Comparison of ENCODE assay signal across 8 mouse cellular contexts in genomic region chr8:44696066-44696853, GRCm38 (mm10).
DNase-seq lines count a peak whose midpoint lies in the region; ATAC-seq and TF ChIP-seq lines count a peak whose summit lies in the region.

No protein-coding gene starts in this region.

- H3K9ac ChIP-seq in neural tube, embryonic 12.5 days = no peak overlapping the region
- no peak overlapping the region for H3K9ac ChIP-seq in forebrain, embryonic 13.5 days
- no peak overlapping the region for H3K9ac ChIP-seq in hindbrain, embryonic 11.5 days (ENCODE audit: low read depth, low read length)
- H3K9ac ChIP-seq in lung, embryonic 14.5 days = no peak overlapping the region
- no peak overlapping the region for H3K9ac ChIP-seq in stomach, postnatal 0 days (ENCODE audit: low read length)

- H3K36me3 ChIP-seq in neural tube, embryonic 12.5 days = no peaks in the 10 kb centered on the region
- no peaks in the 10 kb centered on the region for H3K36me3 ChIP-seq in forebrain, embryonic 13.5 days (ENCODE audit: poor library complexity, severe bottlenecking)
- H3K36me3 ChIP-seq in hindbrain, embryonic 11.5 days (ENCODE audit: control insufficient read depth, insufficient read depth, low read length) = no peaks in the 10 kb centered on the region
- H3K36me3 ChIP-seq in lung, embryonic 14.5 days (ENCODE audit: insufficient read depth) = no peaks in the 10 kb centered on the region
- H3K36me3 ChIP-seq in stomach, postnatal 0 days (ENCODE audit: control insufficient read depth, insufficient read depth, low read length) = no peaks in the 10 kb centered on the region

- 41% methylated on average over 9 of the region's 9 CpGs for WGBS in neural tube, embryonic 12.5 days
- 23% methylated on average over 9 of the region's 9 CpGs for WGBS in forebrain, embryonic 13.5 days
- WGBS in hindbrain, embryonic 11.5 days = 47% methylated on average over 9 of the region's 9 CpGs
- WGBS in lung, embryonic 14.5 days = 24% methylated on average over 9 of the region's 9 CpGs
- WGBS in stomach, postnatal 0 days = 27% methylated on average over 9 of the region's 9 CpGs

- no peaks in the 10 kb centered on the region for H3K9me3 ChIP-seq in neural tube, embryonic 12.5 days
- H3K9me3 ChIP-seq in forebrain, embryonic 13.5 days (replicated peaks) = no peaks in the 10 kb centered on the region
- no peaks in the 10 kb centered on the region for H3K9me3 ChIP-seq in hindbrain, embryonic 11.5 days (ENCODE audit: control insufficient read depth, low read length)
- no peaks in the 10 kb centered on the region for H3K9me3 ChIP-seq in lung, embryonic 14.5 days (ENCODE audit: low read depth, low read length)
- no peaks in the 10 kb centered on the region for H3K9me3 ChIP-seq in stomach, postnatal 0 days (ENCODE audit: control insufficient read depth, low read length)

- no peak overlapping the region for H3K27ac ChIP-seq in neural tube, embryonic 12.5 days
- peak overlapping the region; percentile 63 for H3K27ac ChIP-seq in forebrain, embryonic 13.5 days
- H3K27ac ChIP-seq in hindbrain, embryonic 11.5 days (ENCODE audit: low read depth, low read length) = no peak overlapping the region
- no peak overlapping the region for H3K27ac ChIP-seq in lung, embryonic 14.5 days (ENCODE audit: low read depth)
- H3K27ac ChIP-seq in stomach, postnatal 0 days (replicated peaks) = no peak overlapping the region

- no peak overlapping the region for H3K4me2 ChIP-seq in neural tube, embryonic 12.5 days (replicated peaks)
- H3K4me2 ChIP-seq in forebrain, embryonic 13.5 days = peak overlapping the region; percentile 24
- no peak overlapping the region for H3K4me2 ChIP-seq in hindbrain, embryonic 11.5 days (replicated peaks; ENCODE audit: low read depth, low read length)
- no peak overlapping the region for H3K4me2 ChIP-seq in lung, embryonic 14.5 days
- H3K4me2 ChIP-seq in stomach, postnatal 0 days (replicated peaks; ENCODE audit: low read depth) = no peak overlapping the region

- H3K4me3 ChIP-seq in neural tube, embryonic 12.5 days = no peak overlapping the region
- no peak overlapping the region for H3K4me3 ChIP-seq in forebrain, embryonic 13.5 days
- no peak overlapping the region for H3K4me3 ChIP-seq in hindbrain, embryonic 11.5 days (ENCODE audit: low read depth, low read length)
- H3K4me3 ChIP-seq in lung, embryonic 14.5 days (ENCODE audit: low read depth, low read length) = no peak overlapping the region
- no peak overlapping the region for H3K4me3 ChIP-seq in stomach, postnatal 0 days (ENCODE audit: low read depth, low read length)

- no peak for TF ChIP-seq CTCF in lung, embryonic 14.5 days (IDR thresholded peaks at IDR 0.05; ENCODE audit: low read depth)
- no peak for TF ChIP-seq CTCF in stomach, postnatal 0 days (IDR thresholded peaks at IDR 0.05; ENCODE audit: low read depth)

- ATAC-seq in neural tube, embryonic 12.5 days (ENCODE audit: low FRiP score, low read depth) = peak; percentile 75
- peak; percentile 89 for ATAC-seq in forebrain, embryonic 13.5 days
- ATAC-seq in hindbrain, embryonic 11.5 days (ENCODE audit: low FRiP score) = peak; percentile 84; the same call in 1 of the 2 replicates
- ATAC-seq in lung, embryonic 14.5 days (ENCODE audit: insufficient read depth) = peak; percentile 39; the same call in 1 of the 2 replicates
- ATAC-seq in stomach, postnatal 0 days (ENCODE audit: low FRiP score, low TSS enrichment) = peak; percentile 77; the same call in 1 of the 2 replicates

- H3K27me3 ChIP-seq in neural tube, embryonic 12.5 days (replicated peaks) = no peaks in the 10 kb centered on the region
- H3K27me3 ChIP-seq in forebrain, embryonic 13.5 days = no peaks in the 10 kb centered on the region
- H3K27me3 ChIP-seq in hindbrain, embryonic 11.5 days (ENCODE audit: control insufficient read depth, insufficient read depth, low read length) = no peaks in the 10 kb centered on the region
- 0 out of 2 replicates have a peak, but pooled peaks cover 3% of the 10 kb centered on the region for H3K27me3 ChIP-seq in lung, embryonic 14.5 days (ENCODE audit: insufficient read depth, low read length)
- H3K27me3 ChIP-seq in stomach, postnatal 0 days (ENCODE audit: control insufficient read depth, insufficient read depth, low read length) = no peaks in the 10 kb centered on the region

- TF ChIP-seq EP300 in stomach, postnatal 0 days (optimal IDR thresholded peaks at IDR 0.05) = no peak

- DNase-seq in neural tube, embryonic 10.5 days (ENCODE audit: extremely low spot score, low spot score) = no peak
- peak; percentile 60 for DNase-seq in hindbrain, embryonic 11.5 days (ENCODE audit: low spot score)
- DNase-seq in lung, embryonic 14.5 days = peak; percentile 87
- peak; percentile 31 for DNase-seq in stomach, postnatal 0 days (ENCODE audit: low spot score)
- no peak for DNase-seq in testis, postnatal 14 days (ENCODE audit: low spot score)
- no peak for DNase-seq in thymus, postnatal 10 days (ENCODE audit: low spot score in 2 of 2)

- peaks cover 18% of the 10 kb centered on the region; the same call in 1 of the 2 replicates for H3K4me1 ChIP-seq in neural tube, embryonic 12.5 days
- peaks cover 27% of the 10 kb centered on the region for H3K4me1 ChIP-seq in forebrain, embryonic 13.5 days
- H3K4me1 ChIP-seq in hindbrain, embryonic 11.5 days (replicated peaks; ENCODE audit: control insufficient read depth, insufficient read depth, low read length) = no peaks in the 10 kb centered on the region
- peaks cover 14% of the 10 kb centered on the region; the same call in 1 of the 2 replicates for H3K4me1 ChIP-seq in lung, embryonic 14.5 days (ENCODE audit: insufficient read depth)
- H3K4me1 ChIP-seq in stomach, postnatal 0 days (replicated peaks; ENCODE audit: control insufficient read depth, insufficient read depth) = no peaks in the 10 kb centered on the region

Comparison
In these comparisons a context has a peak if more than half of its experiments do, and no peak if none do; other contexts are left out.
1. ATAC-seq: peak in every context shown above with its lines; median percentile 89 in forebrain, embryonic 13.5 days; 84 in hindbrain, embryonic 11.5 days; 77 in stomach, postnatal 0 days; 75 in neural tube, embryonic 12.5 days; 39 in lung, embryonic 14.5 days.
2. DNase-seq: peak in hindbrain, embryonic 11.5 days (single experiment), lung, embryonic 14.5 days (single experiment) and stomach, postnatal 0 days (single experiment); none in neural tube, embryonic 10.5 days (single experiment), testis, postnatal 14 days (single experiment) and thymus, postnatal 10 days (0 of 2).